Mouse (Mus musculus) gonadal fat pad, adult 2 months (tissue): ENCODE data around the gene 1500009C09Rik. TPM values are rescaled to one million over a fixed set of nuclear protein-coding genes. Genes with fewer than 3 reads are reported as not detected.

ENCODE experiments used
- DNase-seq: peaks from one replicate; pipeline ENCODE4 v3.0.0-alpha.2; 2012; ENCODE audit warnings: low read depth
- polyA plus RNA-seq: library from polyadenylated mRNA; depleted of rRNA; stranded (reverse); fragments of >200 nt; gene quantifications from 2 replicates; pipeline ENCODE4 v1.2.3, GENCODE M21; 2012; rRNA removed

Gene 1500009C09Rik
- polyA plus RNA-seq = not detected in 2 replicates

DNA sequence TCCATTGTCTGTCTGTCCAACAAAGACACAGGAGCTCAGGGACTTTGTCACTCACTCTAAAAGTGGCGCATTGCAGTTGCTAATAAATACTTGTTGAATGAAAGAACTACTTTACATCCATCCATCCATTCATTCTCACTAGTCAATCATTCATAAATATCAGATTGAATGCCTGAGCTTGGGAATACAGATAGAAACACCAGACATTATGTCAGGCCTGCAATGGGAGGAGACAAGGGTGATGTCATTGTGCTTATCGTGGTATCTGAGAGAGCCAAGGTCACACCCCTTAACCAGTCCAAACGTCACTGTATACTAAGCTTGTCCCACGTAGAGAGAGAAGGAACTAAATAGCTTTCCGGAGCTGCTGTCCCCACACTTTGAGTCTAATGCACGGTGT is at the start of gene 1500009C09Rik:
TSS of gene 1500009C09Rik (plus strand) at position 301 of the 400 bp plus-strand sequence.
- DNase-seq = no peak

DNA sequence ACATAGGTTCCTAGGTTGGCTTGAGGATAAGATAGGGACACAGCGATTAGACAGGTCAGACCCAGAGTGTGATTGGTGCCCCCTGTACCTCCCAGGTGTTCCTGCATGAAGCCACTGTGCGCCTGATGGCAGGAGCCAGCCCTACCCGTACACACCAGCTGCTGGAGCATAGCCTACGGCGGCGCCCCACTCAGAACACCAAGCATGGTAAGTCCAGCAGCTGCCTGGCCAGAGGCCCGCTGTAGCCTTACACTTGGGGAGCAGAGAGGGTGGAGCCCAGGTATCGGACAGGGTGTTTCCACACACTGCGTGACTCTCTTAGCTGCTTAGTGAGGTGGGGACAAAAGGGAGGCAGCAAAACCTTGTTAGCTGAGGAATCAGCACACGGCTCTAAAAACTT is 49.1 kb upstream of the 1500009C09Rik start:
- DNase-seq = no peak

DNA sequence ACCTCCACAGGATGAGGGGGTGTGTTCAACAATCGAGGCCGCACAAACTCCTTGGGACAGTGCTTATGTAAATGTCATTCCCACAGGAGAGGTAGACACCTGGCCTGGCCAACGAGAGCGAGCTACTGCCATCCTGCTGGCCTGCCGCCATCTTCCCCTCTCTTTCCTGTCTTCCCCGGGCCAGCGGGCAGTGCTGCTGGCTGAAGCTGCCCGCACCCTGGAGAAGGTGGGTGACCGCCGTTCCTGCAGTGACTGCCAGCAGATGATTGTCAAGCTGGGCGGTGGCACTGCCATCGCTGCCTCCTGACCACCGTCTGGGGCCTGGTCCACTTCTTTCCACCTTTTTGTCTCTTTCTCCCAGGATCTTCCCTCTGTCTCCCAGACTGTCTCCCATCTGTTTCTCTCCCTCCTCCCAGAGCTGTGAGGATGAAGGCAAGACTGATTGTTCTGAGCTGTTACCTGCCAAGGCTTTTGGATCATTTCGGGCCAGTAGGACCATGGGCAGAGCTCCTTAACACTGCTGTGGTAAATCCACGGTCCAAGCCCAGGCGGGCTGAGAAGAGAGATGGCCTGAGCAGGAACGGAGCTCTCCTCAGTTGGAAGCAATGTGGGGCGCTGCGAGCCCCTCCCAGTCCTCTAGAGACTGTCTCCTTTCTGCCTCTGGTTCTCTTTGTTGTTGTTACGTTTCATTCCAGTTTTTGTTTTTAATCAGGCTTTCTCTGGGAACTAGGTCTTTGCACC is 48.4 kb upstream of the 1500009C09Rik start:
- DNase-seq = no peak

DNA sequence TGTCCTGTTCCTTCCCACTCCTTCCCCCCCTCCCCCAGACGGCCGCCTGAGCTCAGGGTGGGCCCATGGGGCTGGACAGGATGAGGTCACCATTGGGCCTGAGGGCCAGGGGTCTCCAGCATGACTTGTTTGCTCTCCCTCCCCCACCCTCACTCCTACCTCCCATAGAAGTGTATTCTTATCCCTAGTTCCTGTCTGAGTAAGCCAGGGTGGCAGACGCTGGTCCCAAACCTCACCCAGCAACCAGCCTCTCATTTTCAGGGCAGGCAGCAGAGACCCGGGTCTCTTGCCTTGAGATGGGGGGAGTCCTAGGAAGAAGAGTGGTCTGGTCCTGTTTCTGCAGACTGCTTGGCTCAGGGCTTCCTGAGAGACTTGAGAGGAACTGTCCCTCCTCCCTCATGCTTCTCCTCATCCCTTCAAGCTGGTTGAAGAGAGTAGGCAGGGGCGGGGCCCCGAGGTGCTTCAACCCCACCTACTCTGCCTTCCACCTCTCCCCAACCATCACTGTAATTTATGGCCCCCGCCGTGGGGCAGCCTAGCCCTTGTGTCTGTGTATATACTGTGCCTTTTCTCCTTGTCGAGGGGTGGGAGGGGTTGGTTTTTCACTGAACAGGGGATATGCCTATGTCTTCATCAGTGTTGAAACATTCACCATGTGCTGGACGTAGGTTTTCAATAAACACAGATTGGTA is 47.4 kb upstream of the 1500009C09Rik start:
- no peak for DNase-seq

DNA sequence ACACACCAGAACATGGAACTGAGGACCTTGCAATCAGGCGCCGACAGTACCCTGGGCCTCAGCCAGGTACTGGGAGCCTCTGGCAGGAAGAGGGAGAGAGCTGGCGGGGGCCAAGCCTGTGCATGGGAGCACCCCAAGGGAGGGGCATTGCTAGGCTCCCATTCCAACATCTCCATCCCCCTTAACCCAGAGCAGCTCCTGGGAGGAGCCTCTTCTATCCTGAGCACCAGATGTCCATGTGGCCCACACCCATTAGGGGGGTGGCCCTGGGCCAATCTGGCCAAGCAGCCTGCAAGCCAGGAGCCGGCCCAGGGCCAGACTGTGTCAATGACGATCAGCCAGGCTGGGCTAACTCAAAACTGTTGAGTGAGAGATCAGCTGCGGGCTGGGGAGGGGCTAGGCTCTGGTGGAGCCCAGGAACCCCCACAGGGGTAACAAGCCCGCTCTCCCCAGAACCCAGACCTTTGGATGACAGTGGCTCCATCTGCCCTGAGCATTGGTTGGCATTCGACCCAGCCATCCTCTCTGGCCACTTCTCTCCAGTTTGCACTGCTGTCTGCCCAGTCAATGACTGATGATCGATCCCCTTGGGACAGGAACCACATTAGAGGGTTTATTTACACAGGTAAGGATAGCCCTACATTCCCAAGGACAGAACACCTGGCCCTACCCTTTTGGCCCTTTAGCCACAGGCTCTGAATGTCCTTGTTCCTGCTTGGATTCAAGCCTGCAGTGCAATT is 45.7 kb upstream of the 1500009C09Rik start:
- DNase-seq = no peak

DNA sequence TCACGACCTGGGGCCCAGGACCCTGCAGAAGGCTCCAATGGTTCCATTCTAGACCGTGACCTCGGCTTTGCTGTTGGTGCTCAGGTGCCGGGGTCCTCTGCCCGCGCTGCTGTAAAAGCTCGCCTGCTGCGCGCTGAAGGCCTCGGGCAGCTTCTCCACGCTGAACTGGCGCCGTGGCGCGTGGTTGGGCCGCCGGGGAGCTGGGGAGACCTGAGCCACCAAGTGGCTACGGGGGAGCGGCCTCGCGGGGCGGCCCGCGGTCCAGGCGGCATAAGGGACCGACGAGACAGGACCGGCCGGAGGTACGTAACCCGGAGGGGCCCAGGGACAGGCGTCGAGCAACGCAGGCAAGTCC is 45.1 kb upstream of the 1500009C09Rik start:
- DNase-seq = no peak

DNA sequence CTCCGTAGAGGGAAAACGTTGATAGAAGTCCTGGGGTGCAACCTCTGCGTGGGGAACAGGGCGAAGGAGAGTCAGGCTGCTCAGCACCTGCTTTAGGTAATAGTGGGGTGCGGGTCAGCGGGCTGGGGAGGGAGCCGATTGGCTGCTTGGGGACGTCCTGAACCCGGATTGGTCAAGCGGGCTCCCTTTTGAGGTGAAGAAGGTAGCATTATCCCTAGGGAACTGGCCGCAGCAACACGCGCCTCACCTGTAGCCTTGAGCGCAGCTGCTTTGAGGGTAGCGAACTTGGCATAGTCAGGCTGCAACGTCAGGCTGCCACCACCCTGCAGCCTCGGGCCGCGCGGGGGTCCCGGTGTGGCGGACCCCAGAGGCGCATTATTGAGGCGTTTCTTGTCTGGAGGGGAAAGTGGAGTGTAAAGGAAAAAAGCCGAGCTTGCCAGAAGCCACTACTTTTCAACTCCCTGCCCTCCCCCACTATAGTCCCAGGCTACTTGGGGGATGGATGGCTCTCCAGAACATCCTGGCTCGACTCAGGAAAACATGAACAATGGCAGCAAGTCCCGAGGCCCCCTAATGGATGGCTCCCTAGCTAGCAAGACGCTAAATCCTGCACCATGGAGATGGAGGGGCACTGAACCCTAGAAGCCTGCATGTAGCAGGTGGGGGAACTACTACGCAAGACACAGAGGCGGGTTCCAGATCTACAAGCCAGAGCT is 44.5 kb upstream of the 1500009C09Rik start:
- DNase-seq = no peak

DNA sequence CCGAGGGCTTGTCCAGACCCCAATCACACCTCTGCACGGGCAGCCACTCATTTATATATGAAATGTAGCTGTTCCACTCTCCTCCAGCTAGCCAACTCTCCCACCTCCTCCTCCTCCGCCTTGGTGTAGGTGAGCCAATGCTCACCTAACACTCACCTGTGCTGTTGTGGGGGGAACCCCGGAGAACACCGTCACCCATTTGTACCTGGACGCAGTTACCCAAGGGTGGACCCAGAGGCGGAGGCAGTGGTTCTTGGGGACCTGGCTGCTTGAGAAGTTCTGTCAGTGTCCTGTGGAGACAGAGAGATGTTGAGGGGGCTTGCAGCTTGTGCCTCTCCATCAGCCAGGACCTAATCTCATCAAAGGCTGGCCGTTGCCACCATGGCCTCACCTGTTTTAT is 43.9 kb upstream of the 1500009C09Rik start:
- no peak for DNase-seq

DNA sequence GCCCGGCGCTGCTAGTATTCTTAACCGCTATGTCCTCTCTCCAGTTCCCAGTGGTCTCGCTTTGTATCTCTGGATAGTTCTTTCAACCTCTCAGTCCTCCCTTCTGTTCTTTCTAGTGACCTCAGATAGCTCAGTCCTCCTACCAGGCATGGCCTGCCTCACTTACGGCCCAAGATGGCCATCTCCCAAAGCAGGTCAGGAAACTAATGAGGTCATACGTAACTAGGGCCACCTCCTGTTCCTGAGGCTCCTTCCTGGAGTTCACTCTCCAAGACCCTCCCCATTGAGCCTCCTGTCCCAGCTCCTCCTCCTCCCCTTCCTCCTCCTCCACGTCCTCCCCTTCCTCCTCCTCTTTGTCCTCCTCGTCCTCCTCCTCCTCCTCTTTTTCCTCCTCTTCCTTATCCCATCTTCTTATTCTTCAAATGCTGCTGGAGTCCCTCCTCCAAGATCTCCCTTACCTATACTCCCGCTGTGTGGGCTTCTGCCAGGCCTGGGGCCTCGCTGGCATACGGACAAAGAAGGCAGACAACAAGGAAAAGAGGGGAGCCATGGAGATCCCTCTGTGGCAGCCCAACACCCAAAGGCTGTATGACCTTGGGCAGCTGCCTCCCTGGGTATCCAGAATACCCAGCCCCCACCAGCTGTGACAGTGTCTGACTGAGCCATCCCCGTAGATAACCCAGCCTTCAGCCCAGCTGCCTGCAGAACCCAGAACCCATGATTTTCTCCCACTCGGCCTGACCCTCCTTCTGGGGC is 42.7 kb upstream of the 1500009C09Rik start:
- DNase-seq = no peak

DNA sequence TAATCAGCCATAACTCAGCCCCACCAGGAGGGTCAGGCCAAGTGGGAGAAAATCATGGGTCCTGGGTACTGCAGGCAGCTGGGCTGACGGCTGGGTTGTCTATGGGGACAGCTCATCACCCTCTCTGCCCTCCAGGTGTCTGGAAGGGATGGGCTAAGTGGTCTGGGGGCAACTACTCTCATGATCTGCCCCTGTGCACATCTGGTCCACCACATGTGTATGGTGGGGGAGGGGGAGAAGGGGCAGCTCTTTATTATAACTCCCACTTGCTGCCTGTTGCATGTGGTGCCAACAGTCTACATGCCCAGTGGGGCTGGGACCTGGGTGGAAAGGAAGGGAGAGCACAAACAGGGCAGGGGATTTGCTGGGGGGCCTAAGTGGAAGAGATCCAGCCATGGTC is 41.4 kb upstream of the 1500009C09Rik start:
- no peak for DNase-seq

DNA sequence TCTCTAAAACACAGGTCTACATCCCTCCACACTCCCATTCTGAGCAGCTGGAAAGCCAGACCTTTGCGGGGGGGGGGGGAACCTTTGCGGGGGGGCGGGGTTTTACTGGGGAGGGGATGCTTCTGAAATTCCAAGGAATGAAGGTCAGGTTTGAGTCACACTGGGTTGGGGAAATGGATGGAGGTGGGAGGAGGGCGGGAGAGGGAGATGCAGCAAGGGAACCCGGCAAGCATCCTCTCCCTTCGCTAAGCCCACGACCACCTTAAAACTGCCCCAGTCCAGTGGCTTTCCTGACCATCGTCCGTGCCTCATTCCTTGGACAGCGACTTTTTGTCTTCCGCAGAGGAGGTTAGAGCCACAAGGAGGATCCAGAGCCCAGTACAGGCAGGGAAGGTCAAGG is 40.9 kb upstream of the 1500009C09Rik start:
- DNase-seq = no peak

DNA sequence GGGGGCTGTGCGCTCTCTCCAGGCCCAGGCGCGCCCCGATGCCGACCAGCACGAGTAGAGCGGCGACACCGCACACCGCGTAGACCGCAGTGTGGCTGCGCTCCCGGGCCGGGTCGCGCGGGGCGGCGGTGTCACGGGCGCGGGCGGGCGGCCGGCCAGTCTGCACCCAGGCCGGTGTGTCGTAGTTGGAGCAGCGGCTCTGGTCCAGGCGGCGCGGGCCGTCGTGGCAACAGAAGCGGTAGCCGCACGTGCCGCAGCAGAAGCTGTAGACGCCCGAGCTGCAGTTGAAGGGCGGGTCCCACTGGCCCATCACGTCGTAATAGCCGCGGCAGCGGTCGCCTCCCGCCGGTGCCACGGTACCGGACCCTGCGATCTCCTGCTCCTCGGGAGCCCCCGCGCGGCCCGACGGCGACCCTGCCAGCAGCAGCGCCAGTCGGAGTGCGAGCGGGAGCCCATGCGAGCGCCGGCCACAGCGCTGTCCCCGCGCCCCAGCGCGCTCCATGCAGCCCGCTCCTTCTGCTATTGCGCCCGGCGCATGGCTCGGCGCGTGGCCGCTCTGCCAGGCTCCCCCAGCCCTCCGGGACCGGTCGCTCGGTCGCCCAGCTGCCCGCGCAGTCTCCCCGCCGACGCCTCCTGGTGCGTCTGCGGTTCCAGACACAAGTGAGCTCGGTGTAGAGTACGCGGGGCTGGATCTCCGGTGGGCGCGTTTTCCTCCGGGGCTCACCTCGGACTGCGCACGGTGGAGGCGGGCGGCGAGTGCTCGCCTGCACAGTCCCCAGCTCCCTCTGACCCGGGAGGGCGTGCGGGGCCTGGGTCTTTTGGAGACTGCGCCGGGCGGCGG is 40.1 kb upstream of the 1500009C09Rik start:
- DNase-seq = no peak

DNA sequence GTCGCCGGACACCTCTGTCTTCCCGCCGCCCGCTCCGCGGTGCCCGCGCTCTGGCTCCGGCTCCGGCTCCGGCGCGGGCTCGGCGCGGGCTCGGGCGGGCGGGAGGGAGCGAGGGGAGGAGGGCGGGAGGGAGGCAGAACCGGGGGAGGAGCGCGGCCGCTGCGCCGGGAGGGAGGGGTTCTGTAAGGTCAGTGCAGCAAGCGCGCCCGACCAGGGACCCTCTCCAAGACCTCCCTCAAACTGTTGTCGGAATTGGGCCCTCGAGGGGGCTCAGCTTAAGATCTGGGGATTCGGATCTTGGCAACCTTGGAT is 39.5 kb upstream of the 1500009C09Rik start, which contains the start of gene Shisa8:
TSS of gene Shisa8 (minus strand) at position 64 of the 312 bp plus-strand sequence.
- DNase-seq = no peak

DNA sequence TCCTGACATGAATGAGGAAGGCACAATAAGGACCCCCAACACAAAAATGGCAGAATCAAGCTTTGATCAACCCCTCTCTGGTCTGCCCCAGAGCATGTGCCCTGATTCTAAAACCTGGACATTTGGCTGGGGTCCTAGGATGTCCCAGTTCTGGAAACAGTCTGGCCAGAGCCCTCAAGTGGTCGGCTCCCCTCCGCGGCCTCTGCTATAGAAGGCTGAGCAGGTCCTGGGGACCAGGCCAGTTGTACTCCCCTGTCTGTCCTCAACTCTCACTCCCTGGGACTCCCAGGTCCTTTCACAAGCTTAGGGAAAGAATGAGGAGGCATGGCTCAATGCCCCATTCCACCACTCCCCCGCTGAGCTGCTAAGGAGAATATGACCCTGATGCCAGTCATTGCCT is 39.0 kb upstream of the 1500009C09Rik start:
- DNase-seq = no peak

DNA sequence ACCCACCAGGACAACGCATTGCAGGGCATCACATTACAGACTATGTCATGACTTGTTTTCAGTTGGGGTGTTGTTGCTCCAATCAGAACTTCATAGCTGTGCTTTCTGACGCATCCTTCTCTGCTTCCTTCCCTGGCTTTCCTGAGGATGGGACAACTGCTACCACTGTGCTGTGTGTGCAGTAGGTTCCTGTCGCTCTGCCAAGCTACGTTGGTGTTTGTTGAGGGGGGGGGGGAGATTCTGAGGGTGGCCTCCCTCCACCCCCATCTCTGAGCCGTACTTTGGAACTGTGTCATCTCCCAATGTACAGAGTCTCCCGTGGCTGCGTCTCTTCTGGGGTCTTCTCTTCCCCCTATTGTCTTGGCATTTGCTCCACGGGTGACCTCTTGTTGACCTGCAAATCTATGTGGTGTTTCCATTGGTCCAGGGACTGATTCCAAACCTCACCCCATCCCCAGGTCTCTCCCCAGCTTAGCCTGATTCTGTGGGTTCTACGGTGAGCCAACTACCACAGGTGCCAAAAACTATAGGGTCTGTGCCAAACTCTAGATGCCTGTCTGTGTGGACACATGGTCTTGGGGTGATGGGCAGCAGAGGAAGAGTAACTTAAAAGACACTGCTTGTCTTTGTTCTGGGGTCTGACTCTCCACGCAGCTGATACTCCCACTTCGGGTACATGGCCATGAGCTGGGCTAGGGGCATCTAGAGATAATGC is 36.7 kb upstream of the 1500009C09Rik start:
- no peak for DNase-seq

DNA sequence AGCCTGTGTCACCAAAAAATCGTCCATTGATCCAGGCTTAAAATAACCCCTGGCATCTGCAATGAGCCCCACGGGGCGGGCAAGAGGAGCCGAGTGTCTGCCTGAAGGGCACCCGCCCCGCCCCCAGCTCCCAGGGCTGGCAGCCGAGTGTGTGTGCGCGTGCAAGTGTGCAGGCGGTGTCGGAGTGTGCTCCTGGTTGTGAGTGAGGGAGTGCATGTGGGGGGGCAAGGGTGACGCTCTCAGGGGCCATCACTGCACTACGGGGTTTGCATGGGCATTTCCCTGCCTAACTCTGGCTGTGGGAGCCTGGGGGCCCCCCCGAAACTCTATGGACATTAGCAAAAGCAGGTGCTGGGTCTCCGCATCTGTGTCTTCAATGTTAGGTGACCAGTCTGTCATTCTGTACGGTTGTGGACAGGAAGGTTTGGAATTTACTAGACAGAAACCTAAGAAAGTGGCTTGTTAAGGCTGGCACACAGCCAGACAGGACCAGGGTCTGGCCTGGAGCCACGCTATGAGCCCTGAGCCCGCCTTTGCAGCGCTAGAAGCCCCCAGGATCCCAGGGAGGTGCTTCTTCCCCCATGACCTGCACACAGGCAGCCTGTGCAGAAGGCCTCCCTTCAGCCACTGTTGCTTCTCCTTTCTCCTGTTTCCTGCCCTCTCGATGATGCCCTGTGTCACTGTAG is 35.9 kb upstream of the 1500009C09Rik start:
- no peak for DNase-seq

DNA sequence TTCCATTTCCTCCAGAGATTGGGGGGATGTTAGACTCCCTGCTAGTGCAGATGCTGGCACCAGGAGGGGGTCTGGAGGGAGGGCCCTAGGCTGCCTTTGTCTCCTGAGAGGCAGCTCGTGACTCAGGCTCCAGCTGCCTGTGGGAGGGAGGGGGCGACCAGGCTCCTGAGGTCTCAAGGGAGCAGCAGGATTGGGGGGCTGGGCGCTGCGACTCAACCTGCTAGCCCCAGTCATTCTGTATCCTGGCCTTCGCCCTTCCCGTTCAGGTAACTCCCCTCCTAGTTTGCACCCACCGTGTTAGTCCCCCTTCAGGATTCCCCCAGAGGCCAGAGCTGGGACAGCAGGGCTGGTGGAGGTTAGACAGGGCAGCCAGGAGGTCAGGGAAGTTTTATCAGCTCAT is 35.2 kb upstream of the 1500009C09Rik start:
- DNase-seq = no peak

DNA sequence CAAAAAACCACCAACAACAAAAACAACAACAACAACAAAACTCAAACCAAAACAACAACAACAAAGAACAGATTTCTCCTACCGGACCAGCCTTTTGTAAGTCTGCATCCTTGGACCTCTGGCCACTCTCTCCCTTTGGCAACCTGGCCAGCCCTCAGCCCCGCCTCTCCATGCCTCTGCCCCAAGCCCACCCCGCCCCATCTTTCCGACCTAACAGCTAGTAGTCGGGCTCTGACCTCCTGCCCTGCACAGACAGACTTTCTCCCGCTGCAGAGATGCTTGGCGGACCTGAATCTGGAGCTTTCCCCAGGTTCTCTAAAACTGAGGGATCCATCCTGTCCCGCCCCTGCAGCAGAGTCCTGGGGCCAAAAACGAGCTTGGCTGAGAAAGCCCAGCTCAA is 34.2 kb upstream of the 1500009C09Rik start:
- no peak for DNase-seq
